Mouse (Mus musculus) limb, embryonic 11.5 days (tissue): ENCODE results near the gene Fbxo9. TPM values are rescaled to one million over a fixed set of nuclear protein-coding genes. Genes with fewer than 3 reads are reported as not detected.
"Not testable (repeated sequence)": the region's sequence is repeated elsewhere in the genome, so short reads cannot be mapped to it uniquely, and the experiment has no call there.

Experiments used
- ATAC-seq: fragments of 200-750 bp; cut with Nextera tagmentation; 2 replicates; pipeline ENCODE4 v1.8.0; 2017; ENCODE audit warnings: low read depth; ENCODE audit not compliant: insufficient number of reproducible peaks, low FRiP score, low TSS enrichment
- DNase-seq: peaks from one replicate; pipeline ENCODE4 v3.0.0-alpha.2; 2015; ENCODE audit warnings: low spot score
- H3K27ac ChIP-seq: fragments of 300-500 bp; sonication (generic); replicated peaks from 2 replicates; pipeline ENCODE4 v1.5.1; 2014; ENCODE audit warnings: low read depth, mild to moderate bottlenecking, low read length
- H3K27me3 ChIP-seq: fragments of 300-500 bp; sonication (generic); 2 replicates; pipeline ENCODE4 v1.6.1; 2014; ENCODE audit warnings: mild to moderate bottlenecking, low read length, mixed read lengths; ENCODE audit not compliant: control insufficient read depth, insufficient read depth
- H3K36me3 ChIP-seq: fragments of 300-500 bp; sonication (generic); 2 replicates; pipeline ENCODE4 v1.6.1; 2014; ENCODE audit warnings: mild to moderate bottlenecking, low read length, moderate library complexity, mixed read lengths; ENCODE audit not compliant: control insufficient read depth, insufficient read depth
- H3K4me1 ChIP-seq: fragments of 300-500 bp; sonication (generic); 2 replicates; pipeline ENCODE4 v1.6.1; 2014; ENCODE audit warnings: low read length, mixed read lengths; ENCODE audit not compliant: control insufficient read depth, insufficient read depth
- H3K4me2 ChIP-seq: fragments of 300-500 bp; sonication (generic); 2 replicates; pipeline ENCODE4 v1.6.1; 2014; ENCODE audit warnings: low read depth, mild to moderate bottlenecking, moderate library complexity; ENCODE audit not compliant: severe bottlenecking
- H3K4me3 ChIP-seq: fragments of 300-500 bp; sonication (generic); 2 replicates; pipeline ENCODE4 v1.5.1; 2014; ENCODE audit warnings: low read depth, low read length
- H3K9ac ChIP-seq: fragments of 300-500 bp; sonication (generic); 2 replicates; pipeline ENCODE4 v1.6.1; 2014; ENCODE audit warnings: mild to moderate bottlenecking, low read length
- H3K9me3 ChIP-seq: fragments of 300-500 bp; sonication (generic); 2 replicates; pipeline ENCODE4 v1.6.1; 2016; ENCODE audit warnings: low read length; ENCODE audit not compliant: control insufficient read depth
- WGBS: fragments of 180-500 bp; shearing (Covaris S2); extraction: QIAGEN DNeasy Blood & Tissue Kit; methylation state at CpG from one replicate; pipeline ENCODE4 v1.1.7; 2014; 5-methylcytosine and 5-hydroxymethylcytosine counted together
- polyA plus RNA-seq: library from polyadenylated mRNA; unstranded; fragments of >200 nt; fragmentation: Nextera tagmentation; extraction: Ambion mirVana; gene quantifications from 2 replicates; pipeline ENCODE4 v1.2.1, GENCODE M21; 2014

The Fbxo9 gene
- 31.9 and 33.2 TPM in 2 replicates for polyA plus RNA-seq

DNA sequence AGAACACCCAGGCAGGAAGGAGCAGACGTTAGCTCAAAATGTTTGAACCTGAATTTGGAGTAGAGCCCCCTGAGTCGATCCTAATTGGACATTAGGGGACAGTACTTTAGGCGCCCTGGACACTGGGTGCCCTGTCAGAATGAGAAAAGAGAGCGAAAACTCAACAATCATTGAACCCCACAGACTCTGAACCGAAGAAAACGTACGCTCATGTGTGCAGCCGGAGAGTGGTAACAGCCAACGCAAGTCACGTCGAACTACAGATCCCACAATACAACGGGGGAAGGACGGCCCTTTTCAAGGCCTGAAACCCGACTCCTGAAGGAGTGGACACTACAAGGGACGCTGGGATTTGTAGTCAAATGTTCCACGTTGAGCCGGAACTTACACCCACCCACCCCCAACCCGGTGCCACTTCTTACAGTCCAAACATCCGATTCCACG, at the start of gene Fbxo9, which contains the start of gene Ick:
TSS of gene Fbxo9 (minus strand) at position 270 of the 444 bp plus-strand sequence.
TSS of gene Ick (plus strand) at position 397 of the 444 bp plus-strand sequence.
- Histone ChIP-seq H3K9ac (peak within 1 kb of the TSS; percentile 83), H3K9me3 (no peaks in the 10 kb centered on the region), H3K4me2 (peak within 1 kb of the TSS; percentile 70), H3K4me3 (peak within 1 kb of the TSS; percentile 78), H3K27me3 (no peaks in the 10 kb centered on the region), H3K36me3 (no peaks in the 10 kb centered on the region), H3K27ac (peak within 1 kb of the TSS; percentile 74), H3K4me1 (no peaks in the 10 kb centered on the region)
- ATAC-seq = peak; percentile 86
- DNase-seq = peak; percentile 89
- WGBS = 0% methylated on average over 20 of the region's 20 CpGs

DNA sequence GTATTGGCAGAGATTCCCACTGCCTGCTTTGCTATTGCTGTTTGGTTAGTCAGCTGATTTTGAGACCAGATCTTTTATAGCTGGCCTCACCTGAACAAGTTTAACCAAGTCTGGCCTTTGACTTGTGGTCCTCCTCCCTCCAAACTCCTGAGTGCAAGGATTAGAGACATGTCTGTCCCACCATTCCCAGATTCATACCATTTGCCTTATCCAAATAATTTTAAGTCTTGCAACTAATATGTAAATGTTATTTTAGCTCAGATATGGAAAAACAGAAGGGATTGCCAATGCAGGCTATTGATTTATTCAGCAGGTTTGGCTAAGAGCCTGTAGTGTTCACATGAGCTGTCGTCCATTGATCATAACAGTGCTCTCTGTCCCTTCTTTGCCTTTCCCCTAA, 48.4 kb upstream of the Fbxo9 start:
- Histone ChIP-seq H3K9ac (no peak overlapping the region), H3K9me3 (no peaks in the 10 kb centered on the region), H3K4me3 (no peak overlapping the region), H3K36me3 (peaks cover 25% of the 10 kb centered on the region), H3K27ac (no peak overlapping the region), H3K27me3 (no peaks in the 10 kb centered on the region), H3K4me2 (no peak overlapping the region), H3K4me1 (no peaks in the 10 kb centered on the region)
- ATAC-seq (no peak), DNase-seq (no peak)
- 86% methylated on average over 1 of the region's 1 CpGs for WGBS

DNA sequence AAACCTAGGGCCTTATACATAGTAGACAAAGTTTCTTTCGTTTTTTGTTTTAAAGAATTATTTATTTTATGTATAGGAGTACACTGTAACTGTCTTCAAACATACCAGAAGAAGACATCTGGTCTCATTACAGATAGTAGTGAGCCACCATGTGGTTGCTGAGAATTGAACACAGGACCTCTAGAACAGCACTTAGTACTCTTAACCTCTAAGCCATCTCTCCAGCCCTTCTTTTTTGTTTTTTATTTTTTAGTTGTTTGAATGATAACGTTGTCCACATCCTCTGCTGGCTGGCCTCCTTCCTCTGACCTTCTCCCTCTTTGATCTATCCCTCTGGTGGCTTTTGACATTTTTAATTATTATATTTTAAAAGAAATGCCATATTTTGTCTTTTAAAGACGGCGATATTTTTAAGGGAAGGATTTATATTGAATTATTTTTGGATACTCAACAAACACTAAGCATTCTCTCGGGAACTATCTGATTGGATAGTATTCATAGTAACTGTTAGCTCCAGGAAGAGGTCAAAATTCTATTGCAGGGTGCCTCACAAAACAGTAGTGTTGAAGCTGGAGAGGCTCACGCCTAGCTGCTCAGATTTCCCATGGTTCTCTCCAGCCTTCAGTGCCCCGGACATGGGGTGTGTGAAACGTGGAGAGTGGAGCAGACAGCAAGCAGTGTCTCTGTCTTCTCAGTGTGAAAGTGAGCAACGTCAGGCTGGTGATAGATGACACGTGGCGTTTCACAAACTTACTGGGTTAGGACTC, 45.5 kb upstream of the Fbxo9 start:
- Histone ChIP-seq H3K36me3 (peaks cover 11% of the 10 kb centered on the region; the same call in 1 of the 2 replicates), H3K27ac (no peak overlapping the region), H3K27me3 (no peaks in the 10 kb centered on the region), H3K4me1 (no peaks in the 10 kb centered on the region), H3K4me3 (no peak overlapping the region), H3K4me2 (no peak overlapping the region), H3K9ac (no peak overlapping the region), H3K9me3 (no peaks in the 10 kb centered on the region)
- DNase-seq = no peak
- ATAC-seq = no peak
- 88% methylated on average over 11 of the region's 11 CpGs for WGBS

DNA sequence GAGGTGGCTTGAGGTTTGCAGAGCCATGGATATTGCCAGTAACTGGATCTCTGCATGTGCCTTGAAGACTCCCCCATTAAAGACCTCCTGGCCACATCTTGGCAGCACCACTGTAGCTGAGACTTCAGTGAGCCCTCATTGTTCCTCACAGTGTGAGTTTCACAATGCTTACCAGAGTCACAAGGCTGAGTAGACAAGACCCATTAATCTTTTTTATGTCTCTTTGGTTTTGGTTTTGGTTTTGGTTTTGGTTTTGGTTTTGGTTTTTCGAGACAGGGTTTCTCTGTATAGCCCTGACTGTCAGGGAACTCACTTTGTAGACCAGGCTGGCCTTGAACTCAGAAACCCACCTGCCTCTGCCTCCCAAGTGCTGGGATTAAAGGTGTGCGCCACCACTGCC, 40.9 kb upstream of the Fbxo9 start:
- H3K36me3 ChIP-seq, H3K4me2 ChIP-seq, ATAC-seq, H3K27me3 ChIP-seq, DNase-seq, H3K9me3 ChIP-seq, H3K4me3 ChIP-seq, H3K27ac ChIP-seq, H3K9ac ChIP-seq, H3K4me1 ChIP-seq: not testable (repeated sequence)
- WGBS = 87% methylated on average over 2 of the region's 2 CpGs

DNA sequence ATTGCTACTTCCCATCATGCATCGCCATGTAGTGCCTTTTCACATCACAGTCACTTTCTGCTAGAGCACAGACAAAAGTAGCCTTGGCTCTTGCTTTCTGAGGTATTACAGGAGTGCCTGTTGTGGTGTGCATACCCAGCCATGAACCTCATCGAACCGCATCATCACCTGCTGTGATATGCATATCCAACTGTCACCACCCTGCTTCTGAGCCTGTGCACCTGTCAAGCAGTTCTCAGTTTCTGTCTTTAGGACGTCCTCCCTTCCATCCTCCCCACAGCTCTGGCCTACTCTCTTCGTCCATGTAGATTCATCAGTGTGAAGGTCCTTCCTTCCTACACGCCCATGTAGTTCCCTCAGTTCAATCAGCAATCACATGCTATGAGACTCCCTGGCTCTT, 39.3 kb upstream of the Fbxo9 start:
- 90% methylated on average over 6 of the region's 6 CpGs for WGBS
- Histone ChIP-seq H3K4me1 (no peaks in the 10 kb centered on the region), H3K27ac (no peak overlapping the region), H3K4me2 (no peak overlapping the region), H3K4me3 (no peak overlapping the region), H3K9me3 (no peaks in the 10 kb centered on the region), H3K36me3 (0 out of 2 replicates have a peak, but pooled peaks cover 2% of the 10 kb centered on the region), H3K27me3 (no peaks in the 10 kb centered on the region), H3K9ac (no peak overlapping the region)
- DNase-seq (no peak), ATAC-seq (no peak)

DNA sequence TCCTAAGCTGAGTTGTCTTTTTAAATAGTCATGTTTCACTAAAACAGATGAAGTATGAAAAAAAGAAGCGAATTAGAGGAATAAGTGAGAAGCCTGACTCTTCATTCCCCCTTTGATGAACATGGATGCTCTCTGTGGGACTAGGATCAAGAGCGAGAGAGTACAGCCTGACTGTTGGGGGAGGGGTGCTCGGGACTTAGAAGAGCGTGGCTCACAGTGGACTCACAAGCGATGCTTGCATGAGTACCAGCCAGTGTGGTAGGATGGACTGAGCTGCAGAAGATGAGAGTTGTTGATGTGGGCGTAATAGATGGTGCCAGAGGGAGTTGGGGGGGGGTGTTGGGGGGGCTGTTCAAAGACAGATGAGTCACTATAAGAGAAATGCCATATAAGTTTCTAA, 37.8 kb upstream of the Fbxo9 start:
- no peak overlapping the region for H3K9ac ChIP-seq
- DNase-seq (no peak), ATAC-seq (no peak)
- no peaks in the 10 kb centered on the region; the same call in 1 of the 2 replicates for H3K9me3 ChIP-seq
- H3K4me3 ChIP-seq = no peak overlapping the region
- no peak overlapping the region for H3K27ac ChIP-seq
- peaks cover 11% of the 10 kb centered on the region for H3K36me3 ChIP-seq
- no peaks in the 10 kb centered on the region for H3K27me3 ChIP-seq
- H3K4me1 ChIP-seq = no peaks in the 10 kb centered on the region
- H3K4me2 ChIP-seq = no peak overlapping the region
- 88% methylated on average over 6 of the region's 6 CpGs for WGBS

DNA sequence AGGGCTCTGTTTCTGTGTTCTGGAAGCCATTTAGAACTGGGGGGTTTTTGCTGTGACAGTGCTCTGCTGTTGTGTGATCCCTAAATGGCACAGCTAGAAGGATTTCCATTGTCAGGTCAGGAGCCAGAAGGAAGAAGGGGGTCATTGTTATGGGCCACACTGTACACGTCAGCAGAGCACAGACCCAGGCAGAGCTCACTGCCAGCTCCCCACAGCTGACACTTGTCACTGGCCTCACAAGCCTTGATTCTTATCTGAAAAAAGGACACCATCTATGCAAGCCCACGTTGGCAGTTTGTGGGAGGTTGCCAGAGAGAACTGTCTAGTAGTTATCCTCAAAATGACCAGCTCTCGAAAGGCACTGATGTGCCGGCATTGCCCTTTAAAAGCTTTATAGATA, 37.2 kb upstream of the Fbxo9 start:
- Histone ChIP-seq H3K9me3 (no peaks in the 10 kb centered on the region; the same call in 1 of the 2 replicates), H3K27ac (no peak overlapping the region), H3K4me1 (no peaks in the 10 kb centered on the region), H3K27me3 (no peaks in the 10 kb centered on the region), H3K36me3 (peaks cover 15% of the 10 kb centered on the region), H3K9ac (no peak overlapping the region), H3K4me2 (no peak overlapping the region), H3K4me3 (no peak overlapping the region)
- 87% methylated on average over 4 of the region's 4 CpGs for WGBS
- no peak for ATAC-seq
- no peak for DNase-seq

DNA sequence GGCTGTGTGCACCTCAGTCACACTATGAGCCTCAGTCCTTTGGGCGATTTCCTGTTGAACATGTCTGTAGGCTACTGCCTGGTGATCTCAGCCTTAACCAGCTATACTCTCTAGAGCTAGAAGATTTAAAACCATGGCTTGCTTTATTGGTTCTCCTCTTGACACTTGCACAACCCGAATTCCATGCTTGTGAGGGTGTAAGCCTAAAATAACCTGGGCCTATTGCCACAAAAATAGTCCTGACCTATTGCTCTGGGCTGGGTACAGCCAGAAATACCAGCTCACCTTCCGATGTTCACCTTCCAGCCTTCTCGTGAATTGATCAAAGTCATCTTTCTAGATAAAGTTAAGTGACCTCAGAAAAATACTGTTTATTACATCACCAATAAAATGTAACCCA, 30.6 kb upstream of the Fbxo9 start:
- Histone ChIP-seq H3K27me3 (no peaks in the 10 kb centered on the region), H3K4me2 (no peak overlapping the region), H3K27ac (no peak overlapping the region), H3K4me3 (no peak overlapping the region), H3K9ac (no peak overlapping the region), H3K4me1 (no peaks in the 10 kb centered on the region), H3K9me3 (no peaks in the 10 kb centered on the region; the same call in 1 of the 2 replicates), H3K36me3 (peaks cover 18% of the 10 kb centered on the region)
- no peak for DNase-seq
- 91% methylated on average over 4 of the region's 4 CpGs for WGBS
- ATAC-seq = no peak
